13 mouse cellular contexts compared by ENCODE assay signal in genomic region chr1:165922488-165922887, GRCm38 (mm10).
"Had no signal": no experiment of that assay in that cellular context is flagged by ENCODE, and none has a peak within 500 bp of the region (broad histone marks: within the 10 kb centered on the region; RNA-seq: fewer than 3 reads in every experiment).

No protein-coding gene starts in this region.

- H3K9me3 ChIP-seq: limb, embryonic 12.5 days; liver, embryonic 13.5 days; lung, embryonic 15.5 days; midbrain, embryonic 15.5 days; neural tube, embryonic 12.5 days had no signal

- H3K4me3 ChIP-seq: limb, embryonic 12.5 days; liver, embryonic 13.5 days; lung, embryonic 15.5 days; midbrain, embryonic 15.5 days; neural tube, embryonic 12.5 days had no signal

- DNase-seq: kidney, adult 2 months; kidney, postnatal 10 days; kidney, postnatal 4 days; liver; liver, embryonic 13.5 days; liver, postnatal 0 days; lung, postnatal 14 days; thymus, postnatal 4 days had no signal

- H3K27me3 ChIP-seq: limb, embryonic 12.5 days; liver, embryonic 13.5 days; lung, embryonic 15.5 days; midbrain, embryonic 15.5 days; neural tube, embryonic 12.5 days had no signal

- H3K4me1 ChIP-seq: limb, embryonic 12.5 days; midbrain, embryonic 15.5 days; neural tube, embryonic 12.5 days had no signal

- H3K27ac ChIP-seq: limb, embryonic 12.5 days; liver, embryonic 13.5 days; lung, embryonic 15.5 days; midbrain, embryonic 15.5 days; neural tube, embryonic 12.5 days; stomach, postnatal 0 days had no signal

- H3K9ac ChIP-seq: limb, embryonic 12.5 days; liver, embryonic 13.5 days; liver, postnatal 0 days; lung, embryonic 15.5 days; midbrain, embryonic 15.5 days; neural tube, embryonic 12.5 days had no signal

- ATAC-seq: liver, postnatal 0 days; midbrain, embryonic 15.5 days had no signal

- H3K4me2 ChIP-seq: limb, embryonic 12.5 days; liver, embryonic 13.5 days; lung, embryonic 15.5 days; midbrain, embryonic 15.5 days; neural tube, embryonic 12.5 days had no signal

- H3K36me3 ChIP-seq: limb, embryonic 12.5 days; lung, embryonic 15.5 days; midbrain, embryonic 15.5 days; neural tube, embryonic 12.5 days had no signal
